Mouse (Mus musculus) forebrain, embryonic 16.5 days (tissue): ENCODE data around the gene Tmcc3. TPM values are rescaled to one million over a fixed set of nuclear protein-coding genes. Genes with fewer than 3 reads are reported as not detected.
"Not testable (repeated sequence)": the region's sequence is repeated elsewhere in the genome, so short reads cannot be mapped to it uniquely, and the experiment has no call there.

Experiments used
- ATAC-seq: fragments of 200-750 bp; cut with Nextera tagmentation; 2 replicates; pipeline ENCODE4 v1.8.0; 2017; ENCODE audit warnings: mild to moderate bottlenecking, moderate library complexity
- H3K27ac ChIP-seq: fragments of 300-500 bp; sonication (generic); 2 replicates; pipeline ENCODE4 v1.5.1; 2014; ENCODE audit warnings: low read length, control low read depth
- H3K27me3 ChIP-seq: fragments of 300-500 bp; sonication (generic); replicated peaks from 2 replicates; pipeline ENCODE4 v1.6.1; 2014; ENCODE audit warnings: low read length; ENCODE audit not compliant: control insufficient read depth, insufficient read depth
- H3K36me3 ChIP-seq: fragments of 300-500 bp; sonication (generic); 2 replicates; pipeline ENCODE4 v1.6.1; 2014; ENCODE audit not compliant: control insufficient read depth, insufficient read depth
- H3K4me1 ChIP-seq: fragments of 300-500 bp; sonication (generic); replicated peaks from 2 replicates; pipeline ENCODE4 v1.6.1; 2014; ENCODE audit warnings: low read length; ENCODE audit not compliant: control insufficient read depth, insufficient read depth
- H3K4me2 ChIP-seq: fragments of 300-500 bp; sonication (generic); 2 replicates; pipeline ENCODE4 v1.6.1; 2014; ENCODE audit warnings: mild to moderate bottlenecking, low read length, control low read depth
- H3K4me3 ChIP-seq: fragments of 300-500 bp; sonication (generic); replicated peaks from 2 replicates; pipeline ENCODE4 v1.5.1; 2014; ENCODE audit warnings: mild to moderate bottlenecking, low read length, control low read depth
- H3K9ac ChIP-seq: fragments of 300-500 bp; sonication (generic); replicated peaks from 2 replicates; pipeline ENCODE4 v1.6.1; 2014; ENCODE audit warnings: low read depth, low read length, control low read depth
- H3K9me3 ChIP-seq: fragments of 300-500 bp; sonication (generic); 2 replicates; pipeline ENCODE4 v1.6.1; 2016; ENCODE audit warnings: low read length; ENCODE audit not compliant: control insufficient read depth
- WGBS: fragments of 180-500 bp; shearing (Covaris S2); extraction: QIAGEN DNeasy Blood & Tissue Kit; methylation state at CpG from one replicate; pipeline ENCODE4 v1.1.7; 2014; 5-methylcytosine and 5-hydroxymethylcytosine counted together
- polyA plus RNA-seq: library from polyadenylated mRNA; unstranded; fragments of >200 nt; fragmentation: Nextera tagmentation; extraction: Ambion mirVana; gene quantifications from 2 replicates; pipeline ENCODE4 v1.2.1, GENCODE M21; 2015

The Tmcc3 gene
- polyA plus RNA-seq, 1 experiment from 2014 or later, result 6.8 TPM

DNA sequence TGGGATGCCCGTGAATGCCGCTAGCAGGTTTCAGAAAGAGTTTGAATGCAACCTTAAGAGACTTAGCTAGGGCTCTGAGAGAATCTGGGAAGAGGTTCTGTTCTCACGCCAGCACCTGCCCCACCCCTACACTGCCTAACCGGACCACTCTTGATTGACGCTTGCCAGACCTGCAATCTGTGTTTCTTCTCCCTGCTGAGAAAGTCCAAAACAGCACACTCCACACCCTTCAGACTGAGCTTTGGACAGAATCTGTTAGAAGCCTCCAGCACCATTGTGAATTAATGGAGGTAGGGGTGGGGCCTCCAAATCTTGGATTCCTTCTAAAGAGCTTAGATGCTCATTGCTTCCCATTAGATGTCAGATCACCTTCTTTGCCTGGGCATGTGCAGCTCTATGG, 277.2 kb downstream of the Tmcc3 start:
- H3K4me1 ChIP-seq, result peaks cover 15% of the 10 kb centered on the region
- H3K27me3 ChIP-seq, result no peaks in the 10 kb centered on the region
- 85% methylated on average over 5 of the region's 5 CpGs for WGBS
- no peak overlapping the region for H3K9ac ChIP-seq
- no peaks in the 10 kb centered on the region for H3K9me3 ChIP-seq
- H3K36me3 ChIP-seq, result no peaks in the 10 kb centered on the region
- no peak overlapping the region for H3K4me2 ChIP-seq
- H3K27ac ChIP-seq, result no peak overlapping the region
- H3K4me3 ChIP-seq, result no peak overlapping the region
- no peak for ATAC-seq

DNA sequence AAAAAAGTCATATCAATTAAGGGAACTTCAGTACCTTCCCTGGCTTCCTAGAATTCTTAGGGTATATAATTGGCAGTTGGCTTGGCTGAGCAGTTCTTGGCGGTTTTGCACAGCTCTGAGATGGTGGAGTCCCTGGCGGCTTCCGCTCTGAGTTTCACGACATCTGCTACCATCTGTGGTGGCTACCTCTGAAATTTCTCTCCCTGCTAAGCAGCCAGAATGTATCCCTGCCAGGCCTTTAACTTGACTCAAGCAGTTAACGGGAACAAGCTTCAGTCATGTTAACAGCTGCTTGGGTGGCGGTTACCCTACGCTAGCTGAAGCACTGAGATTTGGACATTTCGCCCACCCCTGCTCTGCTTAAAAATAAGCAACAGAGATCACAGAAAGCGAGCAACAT, 284.0 kb downstream of the Tmcc3 start:
- Histone ChIP-seq H3K4me1 (peaks cover 10% of the 10 kb centered on the region), H3K27ac (0 out of 2 replicates have a peak overlapping the region, but pooled peaks have one; percentile 12), H3K36me3 (no peaks in the 10 kb centered on the region), H3K9me3 (no peaks in the 10 kb centered on the region), H3K4me3 (no peak overlapping the region), H3K27me3 (no peaks in the 10 kb centered on the region), H3K9ac (no peak overlapping the region), H3K4me2 (no peak overlapping the region)
- 59% methylated on average over 9 of the region's 9 CpGs for WGBS
- ATAC-seq, result peak; percentile 89

DNA sequence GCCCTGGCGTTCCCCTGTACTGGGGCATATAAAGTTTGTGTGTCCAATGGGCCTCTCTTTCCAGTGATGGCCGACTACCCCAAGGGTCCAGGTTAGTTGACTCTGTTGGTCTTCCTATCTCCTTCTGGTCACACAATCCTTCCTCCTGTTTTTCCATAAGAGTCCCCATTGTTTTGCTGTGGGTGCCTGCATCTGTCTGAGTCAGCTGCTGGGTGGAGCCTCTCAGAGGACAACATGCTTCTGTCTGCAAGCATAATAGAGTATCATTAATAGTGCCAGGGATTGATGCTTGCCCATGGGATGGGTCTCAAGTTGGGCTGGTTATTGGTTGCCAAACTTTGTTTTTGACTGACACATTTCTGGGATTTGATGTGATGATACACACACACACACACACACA, 288.1 kb downstream of the Tmcc3 start:
- 92% methylated on average over 1 of the region's 2 CpGs for WGBS
- not testable (repeated sequence) for H3K4me3 ChIP-seq, H3K27ac ChIP-seq, H3K36me3 ChIP-seq, ATAC-seq, H3K9ac ChIP-seq, H3K4me2 ChIP-seq, H3K9me3 ChIP-seq, H3K27me3 ChIP-seq
- H3K4me1 ChIP-seq, result peaks cover 10% of the 10 kb centered on the region

DNA sequence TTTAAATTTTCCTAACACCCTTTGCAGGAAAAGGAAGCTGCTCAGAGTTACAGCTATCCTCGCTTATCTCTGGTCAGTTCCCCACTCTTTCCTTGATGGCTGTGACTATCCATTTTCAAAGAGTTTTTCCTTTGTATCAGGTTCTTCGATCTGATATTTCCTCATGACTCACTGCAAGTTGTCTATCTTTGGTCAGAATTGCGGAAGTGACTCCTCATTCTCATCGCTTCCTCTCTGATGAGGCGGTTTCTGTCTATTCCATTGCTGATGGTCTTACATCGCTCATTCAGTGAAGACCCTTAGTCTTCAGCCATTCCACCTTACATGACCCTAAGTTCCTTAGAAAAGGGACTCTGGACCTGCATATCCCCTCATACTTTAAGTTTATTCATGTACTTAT, 289.3 kb downstream of the Tmcc3 start:
- no peak for ATAC-seq
- Histone ChIP-seq H3K4me1 (peaks cover 3% of the 10 kb centered on the region; the same call in 1 of the 2 replicates), H3K4me3 (no peak overlapping the region), H3K36me3 (no peaks in the 10 kb centered on the region), H3K27me3 (no peaks in the 10 kb centered on the region), H3K4me2 (no peak overlapping the region), H3K9me3 (no peaks in the 10 kb centered on the region), H3K9ac (no peak overlapping the region), H3K27ac (no peak overlapping the region)
- WGBS, result 94% methylated on average over 6 of the region's 6 CpGs

DNA sequence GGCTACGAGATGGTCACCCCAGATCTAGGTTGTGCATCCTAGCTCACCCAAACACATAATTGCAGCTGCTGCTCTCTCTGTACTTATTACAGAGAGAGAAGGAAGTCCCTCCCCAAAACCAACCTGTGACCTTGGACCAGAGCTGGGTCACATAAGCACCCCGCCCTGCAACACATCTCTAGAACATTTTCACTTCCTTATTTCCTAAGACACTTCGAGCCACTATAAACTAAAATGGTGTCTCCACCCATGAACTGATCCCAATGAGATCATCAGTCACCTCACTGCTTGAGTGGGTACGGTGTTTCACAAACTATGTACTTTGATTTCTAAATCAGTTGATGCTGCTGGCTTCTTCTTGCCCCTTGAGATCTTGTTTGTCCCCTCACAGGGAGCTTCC, 293.7 kb downstream of the Tmcc3 start:
- Histone ChIP-seq H3K4me1 (no peaks in the 10 kb centered on the region), H3K36me3 (no peaks in the 10 kb centered on the region), H3K9ac (no peak overlapping the region), H3K27ac (no peak overlapping the region), H3K9me3 (no peaks in the 10 kb centered on the region), H3K4me2 (no peak overlapping the region), H3K4me3 (no peak overlapping the region), H3K27me3 (no peaks in the 10 kb centered on the region)
- 88% methylated on average over 4 of the region's 4 CpGs for WGBS
- no peak for ATAC-seq

DNA sequence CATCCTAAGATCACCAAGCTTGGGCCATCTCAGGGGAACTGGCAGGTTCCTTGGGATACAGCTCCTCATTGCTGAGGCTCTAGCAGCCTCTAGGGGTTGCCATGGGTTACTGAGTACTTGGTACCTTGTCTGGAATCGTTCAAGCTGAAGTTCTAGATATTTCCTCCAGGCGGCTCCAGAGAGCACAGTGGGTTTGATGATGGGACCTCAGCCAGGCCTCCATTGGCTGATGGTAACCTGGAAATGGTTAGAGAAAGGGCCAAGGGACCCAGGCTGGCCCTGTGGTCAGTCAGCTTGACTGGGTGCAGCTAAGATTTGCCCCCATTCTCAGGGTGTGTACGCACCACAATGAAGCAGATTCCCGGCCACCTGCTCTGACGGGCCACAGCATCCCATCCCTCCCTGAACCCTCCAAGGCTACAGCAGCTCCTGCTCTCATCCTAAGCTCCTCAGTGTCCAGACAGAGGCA, 297.6 kb downstream of the Tmcc3 start:
- H3K4me1 ChIP-seq, result peaks cover 6% of the 10 kb centered on the region
- no peak overlapping the region for H3K9ac ChIP-seq
- no peaks in the 10 kb centered on the region for H3K27me3 ChIP-seq
- 55% methylated on average over 5 of the region's 5 CpGs for WGBS
- H3K9me3 ChIP-seq, result no peaks in the 10 kb centered on the region
- ATAC-seq, result peak; percentile 85
- no peaks in the 10 kb centered on the region for H3K36me3 ChIP-seq
- no peak overlapping the region for H3K27ac ChIP-seq
- no peak overlapping the region for H3K4me3 ChIP-seq
- H3K4me2 ChIP-seq, result no peak overlapping the region

DNA sequence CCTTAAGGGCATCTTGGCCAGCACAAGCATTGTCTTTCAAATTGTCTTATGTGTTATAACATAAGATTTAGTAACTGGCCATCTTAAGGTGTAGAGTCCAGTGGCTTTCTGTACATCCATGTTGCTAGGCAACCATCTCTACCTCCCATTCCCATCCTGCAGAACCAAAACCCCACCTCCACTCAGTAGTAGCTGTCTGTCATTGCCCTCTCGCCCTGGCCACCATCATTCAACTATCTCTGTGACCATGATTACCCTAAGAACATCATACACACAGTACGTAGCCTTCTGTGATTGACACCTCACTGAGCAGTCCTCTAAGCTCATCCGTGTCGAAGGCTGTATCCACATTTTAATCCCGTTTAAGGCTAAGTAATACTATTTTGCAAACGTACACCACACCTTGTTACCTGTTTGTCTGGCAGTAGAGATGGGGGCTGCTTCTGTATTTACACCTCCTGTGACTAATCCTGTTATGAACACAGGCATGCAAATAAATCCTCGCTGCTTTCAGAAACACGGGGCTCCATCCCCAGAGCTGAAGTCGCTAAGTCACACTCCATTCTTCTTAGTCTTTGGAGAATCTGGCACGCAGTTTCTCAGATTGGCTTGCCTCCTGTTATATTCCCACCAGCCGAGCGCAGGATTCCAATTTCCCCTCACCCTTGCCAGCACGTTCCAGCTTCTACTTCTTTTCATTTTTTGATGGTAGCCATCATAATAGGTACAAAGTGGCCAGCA, 299.6 kb downstream of the Tmcc3 start:
- Histone ChIP-seq H3K27ac (0 out of 2 replicates have a peak overlapping the region, but pooled peaks have one; percentile 21), H3K4me2 (no peak overlapping the region), H3K4me3 (no peak overlapping the region), H3K4me1 (peaks cover 6% of the 10 kb centered on the region), H3K36me3 (no peaks in the 10 kb centered on the region), H3K27me3 (no peaks in the 10 kb centered on the region), H3K9me3 (no peaks in the 10 kb centered on the region), H3K9ac (no peak overlapping the region)
- WGBS, result 52% methylated on average over 13 of the region's 13 CpGs
- ATAC-seq, result peak; percentile 9; the same call in 1 of the 2 replicates

DNA sequence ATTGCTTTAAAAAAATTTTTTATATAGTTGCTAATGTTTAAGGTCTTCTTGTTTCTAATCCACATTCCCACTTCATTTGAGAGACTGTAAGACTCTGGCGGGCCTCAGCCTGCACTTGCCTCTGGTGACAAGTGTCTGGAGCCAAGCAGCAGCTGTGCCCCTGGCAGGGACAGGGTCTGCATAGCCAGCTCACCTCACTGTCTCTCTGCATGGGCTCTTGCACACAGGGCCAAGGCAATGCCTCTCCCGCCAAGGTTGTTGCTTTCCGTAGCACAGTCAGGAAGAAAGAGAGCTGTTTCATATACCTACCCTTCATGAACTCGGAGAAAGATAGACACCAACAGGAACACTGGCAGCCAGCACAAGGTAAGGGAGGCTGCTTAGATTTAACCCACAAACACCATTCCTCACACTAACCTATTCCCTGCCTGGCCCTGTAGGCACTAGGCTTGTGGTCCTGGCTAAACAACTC, 300.3 kb downstream of the Tmcc3 start:
- peak overlapping the region; percentile 10; the same call in 1 of the 2 replicates for H3K27ac ChIP-seq
- no peak overlapping the region for H3K9ac ChIP-seq
- H3K27me3 ChIP-seq, result no peaks in the 10 kb centered on the region
- H3K4me3 ChIP-seq, result no peak overlapping the region
- ATAC-seq, result peak; percentile 43; the same call in 1 of the 2 replicates
- 65% methylated on average over 4 of the region's 4 CpGs for WGBS
- H3K4me2 ChIP-seq, result no peak overlapping the region
- no peaks in the 10 kb centered on the region for H3K36me3 ChIP-seq
- H3K4me1 ChIP-seq, result peaks cover 6% of the 10 kb centered on the region
- H3K9me3 ChIP-seq, result no peaks in the 10 kb centered on the region

DNA sequence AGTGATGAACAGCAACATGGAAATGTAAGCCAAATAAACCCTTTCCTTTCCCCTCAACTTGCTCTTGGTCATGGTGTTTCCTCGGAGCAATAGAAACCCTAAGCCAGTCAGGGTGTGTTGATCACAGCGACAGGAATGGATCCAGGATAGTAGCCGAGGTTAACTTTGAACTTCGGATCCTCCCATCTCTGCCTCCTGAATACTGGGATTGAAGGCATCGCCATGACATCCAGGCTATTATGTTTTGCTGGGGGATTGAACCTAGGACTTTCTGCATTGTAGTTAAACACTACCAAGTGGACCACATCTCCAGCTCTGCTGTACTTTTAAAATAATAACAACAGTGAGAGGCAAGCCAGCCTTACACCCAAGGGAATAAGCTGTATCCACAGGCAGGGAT, 307.8 kb downstream of the Tmcc3 start:
- H3K4me1 ChIP-seq, result peaks cover 30% of the 10 kb centered on the region
- H3K27ac ChIP-seq, result no peak overlapping the region
- no peaks in the 10 kb centered on the region for H3K27me3 ChIP-seq
- WGBS, result 92% methylated on average over 5 of the region's 5 CpGs
- no peak for ATAC-seq
- H3K36me3 ChIP-seq, result no peaks in the 10 kb centered on the region
- no peak overlapping the region for H3K9ac ChIP-seq
- H3K4me3 ChIP-seq, result no peak overlapping the region
- H3K4me2 ChIP-seq, result no peak overlapping the region
- H3K9me3 ChIP-seq, result no peaks in the 10 kb centered on the region
